Mouse (Mus musculus) liver, embryonic 14.5 days (tissue): ENCODE results near the gene Slc35f3. TPM values are rescaled to one million over a fixed set of nuclear protein-coding genes. Genes with fewer than 3 reads are reported as not detected.
A peak's percentile ranks its signal among the peaks of the same experiment; 100 is the strongest.

ENCODE experiments used
- ATAC-seq: fragments of 200-750 bp; cut with Nextera tagmentation; 2 replicates; pipeline ENCODE4 v1.8.0; 2017; ENCODE audit warnings: moderate number of reproducible peaks, mild to moderate bottlenecking, moderate library complexity; ENCODE audit not compliant: insufficient read depth
- DNase-seq, 3 experiments: peaks; one replicate each; pipeline ENCODE4 v3.0.0-alpha.2; 2012 to 2013; ENCODE audit warnings: low read depth in 3 of 3, low spot score in 3 of 3
- H3K27ac ChIP-seq: fragments of 300-500 bp; sonication (generic); 2 replicates; pipeline ENCODE4 v1.5.1; 2014; ENCODE audit warnings: moderate library complexity, mild to moderate bottlenecking, control low read depth, inconsistent platforms
- H3K27me3 ChIP-seq: fragments of 300-500 bp; sonication (generic); 2 replicates; pipeline ENCODE4 v1.6.1; 2014; ENCODE audit warnings: mild to moderate bottlenecking, low read length, moderate library complexity; ENCODE audit not compliant: control insufficient read depth, insufficient read depth
- H3K36me3 ChIP-seq: fragments of 300-500 bp; sonication (generic); replicated peaks from 2 replicates; pipeline ENCODE4 v1.6.1; 2014; ENCODE audit warnings: low read depth; ENCODE audit not compliant: control insufficient read depth, insufficient read depth
- H3K4me1 ChIP-seq, 2 experiments: fragments of 200-500 bp in 1 of 2; fragments of 300-500 bp in 1 of 2; sonication (generic) in 1 of 2; replicated peaks; 2 replicates each; pipeline ENCODE4 v1.6.1; 2012 to 2014; ENCODE audit warnings: antibody characterized with exemption in 1 of 2, inconsistent platforms in 1 of 2, low read length in 1 of 2; ENCODE audit not compliant: control insufficient read depth in 2 of 2, insufficient read depth in 2 of 2
- H3K4me2 ChIP-seq: fragments of 300-500 bp; sonication (generic); 2 replicates; pipeline ENCODE4 v1.6.1; 2014; ENCODE audit warnings: low read depth, mild to moderate bottlenecking, control low read depth, moderate library complexity
- H3K4me3 ChIP-seq, 2 experiments: fragments of 200-500 bp in 1 of 2; fragments of 300-500 bp in 1 of 2; sonication (generic) in 1 of 2; 2 replicates each; pipeline ENCODE4 v1.5.1; 2012 to 2014; ENCODE audit warnings: low read depth in 2 of 2, low read length in 2 of 2, mild to moderate bottlenecking in 2 of 2, control low read depth in 1 of 2, inconsistent platforms in 1 of 2, moderate library complexity in 1 of 2; ENCODE audit not compliant: insufficient read depth in 1 of 2
- H3K9ac ChIP-seq: fragments of 300-500 bp; sonication (generic); replicated peaks from 2 replicates; pipeline ENCODE4 v1.6.1; 2014; ENCODE audit warnings: mild to moderate bottlenecking, control low read depth, moderate library complexity
- H3K9me3 ChIP-seq: fragments of 300-500 bp; sonication (generic); 2 replicates; pipeline ENCODE4 v1.6.1; 2016; ENCODE audit warnings: low read length, mixed read lengths; ENCODE audit not compliant: control insufficient read depth
- CTCF ChIP-seq: IDR thresholded peaks from 2 replicates; pipeline ENCODE4 v1.5.1; 2016; ENCODE audit warnings: antibody characterized with exemption, low read depth, control low read depth
- EP300 ChIP-seq: IDR thresholded peaks from 2 replicates; pipeline ENCODE4 v1.6.1; 2016; ENCODE audit warnings: antibody characterized with exemption, low read depth
- WGBS: fragments of 180-500 bp; shearing (Covaris S2); extraction: QIAGEN DNeasy Blood & Tissue Kit; methylation state at CpG from one replicate; pipeline ENCODE4 v1.1.7; 2014; ENCODE audit not compliant: insufficient replicate concordance; 5-methylcytosine and 5-hydroxymethylcytosine counted together
- polyA plus RNA-seq, 2 experiments: library from polyadenylated mRNA; depleted of rRNA in 1 of 2; stranded (reverse) in 1 of 2; unstranded in 1 of 2; fragments of >200 nt; fragmentation: Nextera tagmentation in 1 of 2; extraction: Ambion mirVana in 1 of 2; gene quantifications; 2 replicates each; pipeline versions ENCODE4 v1.2.1 to v1.2.3; 2012 to 2014

Gene Slc35f3
- polyA plus RNA-seq, 2 experiments, result not detected

DNA sequence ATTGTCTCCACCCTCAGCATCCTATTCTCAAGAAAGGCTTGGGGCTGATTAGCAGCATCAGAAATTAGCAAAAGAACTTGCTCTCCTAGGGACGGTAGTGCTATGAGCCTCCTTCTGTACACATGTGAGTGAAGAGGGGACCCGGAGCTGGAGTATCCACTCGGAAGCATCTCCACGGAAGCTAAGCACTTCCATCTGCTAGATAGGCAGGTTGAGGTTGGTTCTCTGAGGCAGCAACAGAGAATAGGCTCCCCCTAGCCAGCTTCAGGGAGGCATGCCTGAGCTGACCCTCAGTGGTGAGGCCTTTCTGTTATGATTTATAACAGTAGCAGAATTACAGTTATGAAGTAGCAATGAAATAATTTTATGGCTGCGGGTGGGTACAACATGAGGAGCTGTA lies 2.0 kb downstream of the Slc35f3 start:
- no peak for ATAC-seq
- WGBS, result 72% methylated on average over 5 of the region's 5 CpGs
- Histone ChIP-seq H3K9me3 (no peaks in the 10 kb centered on the region), H3K4me2 (no peak overlapping the region), H3K27me3 (peaks cover 10% of the 10 kb centered on the region), H3K9ac (no peak overlapping the region), H3K36me3 (no peaks in the 10 kb centered on the region), H3K4me3 (no peak overlapping the region), H3K27ac (no peak overlapping the region), H3K4me1 (no peaks in the 10 kb centered on the region)
- TF ChIP-seq CTCF (no peak), EP300 (no peak)
- DNase-seq, result no peak

GRCm38 (mm10) chr8:126301580-126301979 lies 3.2 kb downstream of the Slc35f3 start:
- TF ChIP-seq EP300 (no peak), CTCF (no peak)
- peaks cover 10% of the 10 kb centered on the region for H3K27me3 ChIP-seq
- no peak overlapping the region for H3K27ac ChIP-seq
- no peak overlapping the region for H3K9ac ChIP-seq
- no peak overlapping the region for H3K4me2 ChIP-seq
- H3K9me3 ChIP-seq, result no peaks in the 10 kb centered on the region
- no peaks in the 10 kb centered on the region for H3K4me1 ChIP-seq
- WGBS, result 74% methylated on average over 6 of the region's 6 CpGs
- no peaks in the 10 kb centered on the region for H3K36me3 ChIP-seq
- no peak for DNase-seq
- ATAC-seq, result no peak
- no peak overlapping the region for H3K4me3 ChIP-seq

- no peak overlapping the region for H3K9ac ChIP-seq
- H3K36me3 ChIP-seq, result no peaks in the 10 kb centered on the region
- H3K4me2 ChIP-seq, result no peak overlapping the region
- H3K9me3 ChIP-seq, result no peaks in the 10 kb centered on the region
- no peak overlapping the region for H3K27ac ChIP-seq
- no peak overlapping the region for H3K4me3 ChIP-seq
- 71% methylated on average over 9 of the region's 9 CpGs for WGBS
- H3K4me1 ChIP-seq, result no peaks in the 10 kb centered on the region
- no peak for DNase-seq
- ATAC-seq, result no peak
- no peak for TF ChIP-seq EP300
- TF ChIP-seq CTCF, result no peak
- H3K27me3 ChIP-seq, result no peaks in the 10 kb centered on the region
Measured at GRCm38 (mm10) chr8:126307164-126307563, 8.8 kb downstream of the Slc35f3 start.

DNA sequence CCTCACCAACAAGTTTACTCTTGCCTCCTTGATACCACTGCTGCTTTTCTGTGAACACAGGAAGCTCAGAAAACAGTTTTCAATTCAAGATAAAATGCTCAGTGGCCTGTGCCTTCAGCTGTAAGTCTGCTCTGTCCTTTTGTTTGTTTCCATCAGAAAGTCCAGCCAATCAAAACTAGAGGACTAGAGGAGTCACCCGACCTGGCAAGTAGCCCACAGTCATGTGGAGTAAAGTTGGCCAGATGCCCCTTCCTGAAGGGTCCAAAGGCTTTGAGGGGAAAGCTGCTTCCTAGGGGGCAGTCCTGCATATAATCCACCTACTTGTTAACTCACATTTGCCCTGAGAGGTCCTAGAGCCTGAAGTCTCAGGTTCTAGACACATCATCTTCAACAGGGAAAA lies 10.7 kb downstream of the Slc35f3 start:
- no peak for TF ChIP-seq CTCF
- TF ChIP-seq EP300, result no peak
- H3K4me3 ChIP-seq, result no peak overlapping the region
- no peaks in the 10 kb centered on the region for H3K4me1 ChIP-seq
- no peak overlapping the region for H3K9ac ChIP-seq
- no peaks in the 10 kb centered on the region for H3K9me3 ChIP-seq
- DNase-seq (peak in 2 of 3 experiments; percentile 3 to 7), ATAC-seq (no peak)
- WGBS, result 31% methylated on average over 1 of the region's 1 CpGs
- no peaks in the 10 kb centered on the region for H3K27me3 ChIP-seq
- no peak overlapping the region for H3K27ac ChIP-seq
- H3K4me2 ChIP-seq, result no peak overlapping the region
- no peaks in the 10 kb centered on the region for H3K36me3 ChIP-seq

DNA sequence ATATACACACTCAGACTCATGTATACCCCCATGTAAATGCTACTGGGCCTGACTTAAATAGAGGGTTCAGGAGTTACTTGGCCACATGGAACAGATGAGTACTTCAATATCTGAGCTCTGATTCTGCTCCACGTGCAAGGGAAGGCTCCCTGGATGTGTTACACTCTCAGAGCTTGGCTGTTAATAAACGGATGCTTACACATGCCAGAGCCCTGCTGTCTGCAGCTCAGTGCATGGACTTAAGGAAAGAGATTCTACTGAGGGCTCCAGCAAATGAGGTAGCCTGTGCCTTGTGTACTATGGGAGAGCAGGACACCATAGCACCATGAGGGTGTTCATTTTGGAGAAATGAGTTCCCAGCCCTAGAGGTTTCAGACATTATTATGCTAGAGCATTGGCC lies 26.6 kb downstream of the Slc35f3 start:
- ATAC-seq, result no peak
- H3K9me3 ChIP-seq, result no peaks in the 10 kb centered on the region
- no peaks in the 10 kb centered on the region for H3K36me3 ChIP-seq
- no peak overlapping the region for H3K4me2 ChIP-seq
- H3K9ac ChIP-seq, result no peak overlapping the region
- no peak for DNase-seq
- H3K4me3 ChIP-seq, result no peak overlapping the region
- TF ChIP-seq EP300, result no peak
- no peak for TF ChIP-seq CTCF
- H3K4me1 ChIP-seq, result no peaks in the 10 kb centered on the region
- H3K27me3 ChIP-seq, result no peaks in the 10 kb centered on the region
- H3K27ac ChIP-seq, result no peak overlapping the region
- WGBS, result 42% methylated on average over 2 of the region's 2 CpGs

- 48% methylated on average over 1 of the region's 1 CpGs for WGBS
- Histone ChIP-seq H3K9ac (no peak overlapping the region), H3K4me2 (no peak overlapping the region), H3K27ac (no peak overlapping the region), H3K4me3 (no peak overlapping the region), H3K9me3 (no peaks in the 10 kb centered on the region), H3K4me1 (no peaks in the 10 kb centered on the region), H3K36me3 (no peaks in the 10 kb centered on the region), H3K27me3 (no peaks in the 10 kb centered on the region)
- TF ChIP-seq CTCF (no peak), EP300 (no peak)
- ATAC-seq (no peak), DNase-seq (no peak)
Measured at GRCm38 (mm10) chr8:126326136-126326535, 27.8 kb downstream of the Slc35f3 start.
